In the genomic region with DNA sequence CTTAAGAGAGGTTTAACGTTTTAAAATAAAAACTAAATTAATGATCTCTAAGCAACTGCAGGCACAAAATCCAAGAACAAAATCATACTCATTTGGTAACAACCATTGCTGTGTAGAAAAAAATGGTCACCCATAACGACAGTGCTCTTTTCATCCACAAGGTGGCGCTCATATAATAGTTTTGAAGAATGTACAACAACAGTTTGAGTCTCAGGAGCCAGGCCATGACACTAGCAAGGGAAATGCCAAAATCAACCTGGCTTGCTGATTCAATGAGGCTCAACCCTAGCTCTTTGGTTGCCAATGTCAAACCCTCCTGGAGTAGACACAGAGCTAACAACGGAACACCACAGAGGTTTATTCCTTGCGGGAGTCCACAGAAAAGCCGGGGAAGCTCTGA, we compare ENCODE assay signal across 9 mouse cellular contexts. TPM values are rescaled to one million over a fixed set of nuclear protein-coding genes. Genes with fewer than 3 reads are reported as not detected.
DNase-seq lines count a peak whose midpoint lies in the region; ATAC-seq and TF ChIP-seq lines count a peak whose summit lies in the region.
"Had no signal": no experiment of that assay in that cellular context is flagged by ENCODE, and none has a peak within 500 bp of the region (broad histone marks: within the 10 kb centered on the region; RNA-seq: fewer than 3 reads in every experiment).

No protein-coding gene starts in this region.

- H3K4me2 ChIP-seq in kidney, embryonic 14.5 days (replicated peaks; ENCODE audit: low read depth, low read length) = no peak overlapping the region
- no peak overlapping the region for H3K4me2 ChIP-seq in midbrain, postnatal 0 days (ENCODE audit: low read depth, low read length, poor library complexity, severe bottlenecking)
- H3K4me2 ChIP-seq: embryonic facial prominence, embryonic 12.5 days had no signal

- H3K27ac ChIP-seq in kidney, embryonic 14.5 days (ENCODE audit: low read depth, low read length) = no peak overlapping the region
- no peak overlapping the region for H3K27ac ChIP-seq in midbrain, postnatal 0 days (ENCODE audit: low read depth, low read length)
- H3K27ac ChIP-seq: embryonic facial prominence, embryonic 12.5 days had no signal

- no peaks in the 10 kb centered on the region for H3K27me3 ChIP-seq in kidney, embryonic 14.5 days (ENCODE audit: control insufficient read depth, insufficient read depth, low read length)
- no peaks in the 10 kb centered on the region for H3K27me3 ChIP-seq in midbrain, postnatal 0 days (ENCODE audit: insufficient read depth, low read length)
- H3K27me3 ChIP-seq: embryonic facial prominence, embryonic 12.5 days had no signal

- peak; percentile 94 for TF ChIP-seq CTCF in midbrain, postnatal 0 days (IDR thresholded peaks at IDR 0.05)

- peaks cover 3% of the 10 kb centered on the region; the same call in 1 of the 2 replicates for H3K9me3 ChIP-seq in kidney, embryonic 14.5 days (ENCODE audit: control insufficient read depth, low read length)
- H3K9me3 ChIP-seq in midbrain, postnatal 0 days (ENCODE audit: low read length) = no peaks in the 10 kb centered on the region
- H3K9me3 ChIP-seq: embryonic facial prominence, embryonic 12.5 days had no signal

- DNase-seq in kidney, adult 18-20 months = peak; percentile 78
- DNase-seq in brain, adult 2 months (ENCODE audit: low read depth, low spot score) = peak; percentile 88
- peak; percentile 61 for DNase-seq in fibroblast of lung, adult 2 months (ENCODE audit: low read depth)
- DNase-seq in heart, postnatal 36 days = peak; percentile 81 to 82
- DNase-seq in left cerebral cortex, postnatal 10 days (ENCODE audit: extremely low spot score in 1 of 2, low spot score in 2 of 2) = peak; percentile 76 to 77
- DNase-seq in midbrain, postnatal 0 days (ENCODE audit: low spot score) = peak; percentile 91
- peak; percentile 64 for DNase-seq in thymus, postnatal 14 days

- no peak overlapping the region for H3K4me3 ChIP-seq in kidney, embryonic 14.5 days (ENCODE audit: low read length)
- no peak overlapping the region for H3K4me3 ChIP-seq in midbrain, postnatal 0 days (ENCODE audit: low read depth, low read length)
- H3K4me3 ChIP-seq: embryonic facial prominence, embryonic 12.5 days had no signal

- intact Hi-C loops in heart, postnatal 36 days (cut with DNase I) = loop anchor here (1.0 to 10.0 kb wide), 4 partner anchors 125 to 761 kb away; a partner anchor contains a TSS
- intact Hi-C loops in left cerebral cortex, postnatal 10 days (cut with DNase I) = loop anchor here (1.0 to 10.0 kb wide), 2 partner anchors 160 to 549 kb away; no protein-coding TSS in a partner anchor

- WGBS in kidney, embryonic 14.5 days = 32% methylated on average over 6 of the region's 6 CpGs
- WGBS in midbrain, postnatal 0 days = 24% methylated on average over 6 of the region's 6 CpGs

- peaks cover 14% of the 10 kb centered on the region; the same call in 1 of the 2 replicates for H3K36me3 ChIP-seq in kidney, embryonic 14.5 days (ENCODE audit: control insufficient read depth, insufficient read depth, low read length)
- no peaks in the 10 kb centered on the region for H3K36me3 ChIP-seq in midbrain, postnatal 0 days (ENCODE audit: insufficient read depth, low read length)
- H3K36me3 ChIP-seq: embryonic facial prominence, embryonic 12.5 days had no signal

- ATAC-seq in kidney, embryonic 14.5 days (ENCODE audit: low FRiP score, low TSS enrichment) = no peak
- ATAC-seq in midbrain, postnatal 0 days (ENCODE audit: low FRiP score) = no peak

- no peak overlapping the region for H3K9ac ChIP-seq in kidney, embryonic 14.5 days (ENCODE audit: low read depth, low read length)
- no peak overlapping the region for H3K9ac ChIP-seq in midbrain, postnatal 0 days (replicated peaks; ENCODE audit: low read length, poor library complexity, severe bottlenecking)
- H3K9ac ChIP-seq: embryonic facial prominence, embryonic 12.5 days had no signal

- no peaks in the 10 kb centered on the region for H3K4me1 ChIP-seq in kidney, embryonic 14.5 days (ENCODE audit: control insufficient read depth, insufficient read depth, low read length)
- no peaks in the 10 kb centered on the region for H3K4me1 ChIP-seq in midbrain, postnatal 0 days (ENCODE audit: insufficient read depth, low read length)

RNA-seq across cellular contexts. Expression of a gene that starts 54.0 kb away (rescaled TPM):
- polyA plus RNA-seq in kidney, embryonic 14.5 days (2014; fragmentation: Nextera tagmentation; extraction: Ambion mirVana) = 18.6 and 18.7 TPM in 2 replicates
- 100 to 1,000 TPM; 401 to 451 TPM for total RNA-seq in heart, postnatal 36 days (2021)
- 1 to 10 TPM; 1.9 to 3.0 TPM for total RNA-seq in left cerebral cortex, postnatal 10 days (2021)
- 0.99 and 1.4 TPM in 2 replicates for total RNA-seq in midbrain, postnatal 0 days (2014; rRNA removed)
- polyA plus RNA-seq in midbrain, postnatal 0 days (2015; fragmentation: Nextera tagmentation; extraction: Ambion mirVana) = 1.9 and 2.1 TPM in 2 replicates

Comparison
In these comparisons a context has a peak if more than half of its experiments do, and no peak if none do; other contexts are left out.
1. RNA of a gene that starts 54.0 kb away (total RNA-seq): 401 to 451 TPM in heart, postnatal 36 days; 1.9 to 3.0 TPM in left cerebral cortex, postnatal 10 days and 0.99 to 1.4 TPM in midbrain, postnatal 0 days; every median in the first group is over 10 times any median in the second.
2. Peak in every context shown above with its lines, with median percentiles within 50 percentile points of each other: DNase-seq.